Mouse (Mus musculus) gastrocnemius, adult 18-20 months (tissue): ENCODE results near the gene Rbfox2. TPM values are rescaled to one million over a fixed set of nuclear protein-coding genes. Genes with fewer than 3 reads are reported as not detected.
A peak's percentile ranks its signal among the peaks of the same experiment; 100 is the strongest.

Experiments
- DNase-seq: peaks from one replicate; pipeline ENCODE4 v3.0.0; 2021; ENCODE audit warnings: low spot score
- total RNA-seq, 2 experiments: library from RNA; stranded (reverse); gene quantifications; 2 replicates each; pipeline ENCODE4 v1.2.3; 2021

Gene Rbfox2
- total RNA-seq, 2 experiments from 2014 or later = 55.1 to 60.4 TPM

DNA sequence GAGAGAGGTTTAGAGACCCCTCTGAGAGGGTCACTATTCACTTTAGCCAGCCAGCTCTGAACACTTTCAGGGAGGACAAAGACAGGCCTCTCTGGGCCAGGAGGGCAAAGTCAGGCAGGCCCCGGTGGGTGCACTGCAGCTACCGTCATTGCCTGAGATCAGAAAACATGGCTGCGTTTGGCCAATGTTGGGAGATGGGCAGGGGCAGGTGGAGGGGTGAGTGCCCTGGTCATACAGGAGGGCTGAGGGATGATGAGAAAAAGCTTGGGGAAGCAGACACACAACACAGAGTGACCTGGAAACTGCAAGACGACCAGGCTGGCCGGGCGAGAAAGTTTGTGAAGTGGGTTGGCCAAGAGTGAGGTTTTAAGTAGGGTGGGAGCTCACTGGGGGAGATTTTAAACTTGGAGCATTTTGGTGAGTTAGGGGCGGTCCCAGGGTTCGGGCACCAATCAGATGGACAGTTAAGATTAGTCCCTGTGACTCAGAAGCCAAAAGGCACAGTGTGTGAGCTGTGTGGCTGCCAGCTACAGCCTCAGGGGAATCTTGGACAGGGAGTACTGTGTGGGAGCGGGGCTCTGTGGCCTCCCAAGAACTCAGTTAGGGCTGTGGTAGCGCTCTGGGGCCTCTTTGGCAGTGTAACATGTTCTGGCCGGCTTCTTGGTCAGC, 270.4 kb downstream of the Rbfox2 start:
- DNase-seq = peak; percentile 94

DNA sequence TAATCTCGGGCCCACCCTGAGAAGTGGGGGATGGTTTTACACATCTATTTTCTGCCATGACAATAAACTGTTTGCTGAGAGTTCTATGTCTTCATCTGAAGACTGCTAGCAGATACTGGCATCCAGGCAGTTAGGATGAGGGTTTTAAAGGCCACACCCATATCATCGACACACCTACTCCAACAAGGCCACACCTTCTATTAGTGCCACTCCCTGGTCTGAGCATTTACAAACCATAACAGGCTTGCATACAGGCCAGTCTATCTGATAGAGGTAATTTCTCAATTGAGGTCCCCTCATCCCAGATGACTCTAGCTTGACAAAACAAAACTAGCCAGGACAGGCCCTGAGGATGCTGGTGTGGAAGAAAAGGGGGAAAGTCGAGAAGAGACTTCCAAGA, 271.2 kb downstream of the Rbfox2 start:
- no peak for DNase-seq

DNA sequence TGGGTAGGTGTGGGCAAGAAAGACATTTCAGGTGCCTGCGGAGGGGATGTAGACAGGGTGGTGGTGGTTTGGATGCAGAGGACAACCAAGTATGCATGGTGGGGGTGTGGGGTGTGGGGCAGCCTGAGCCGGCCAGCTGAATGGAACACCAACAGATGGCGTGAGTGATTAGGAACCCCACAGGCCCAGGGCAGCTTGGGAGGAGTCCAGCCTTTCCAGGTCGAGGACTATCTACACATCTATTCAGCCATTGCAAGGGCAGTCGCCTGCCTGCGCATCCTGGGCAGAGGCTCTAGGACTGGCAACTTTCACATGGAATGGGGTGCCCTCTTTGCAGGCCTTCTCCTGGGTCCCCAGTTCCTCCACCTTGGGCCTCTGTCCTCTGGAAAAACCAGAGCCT, 272.3 kb downstream of the Rbfox2 start:
- no peak for DNase-seq

DNA sequence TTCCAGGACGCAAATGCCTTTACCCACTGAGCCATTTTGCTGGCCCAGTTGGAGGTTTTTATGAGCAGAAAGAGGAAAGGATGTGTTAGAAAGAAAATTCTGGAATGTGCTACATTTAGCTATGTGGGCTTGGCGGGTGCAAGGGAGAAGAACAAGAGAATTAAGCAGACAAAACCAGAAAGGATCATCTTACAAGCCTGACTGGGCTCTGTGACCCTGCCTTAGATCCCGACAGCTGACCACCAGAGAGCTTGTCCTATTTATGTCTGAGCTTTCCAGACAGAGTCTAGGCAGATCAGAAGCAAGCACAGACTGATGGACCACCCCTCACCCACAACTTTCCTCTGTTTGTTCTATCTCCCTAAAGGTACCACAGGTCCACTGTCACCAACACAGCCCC, 275.5 kb downstream of the Rbfox2 start:
- no peak for DNase-seq

DNA sequence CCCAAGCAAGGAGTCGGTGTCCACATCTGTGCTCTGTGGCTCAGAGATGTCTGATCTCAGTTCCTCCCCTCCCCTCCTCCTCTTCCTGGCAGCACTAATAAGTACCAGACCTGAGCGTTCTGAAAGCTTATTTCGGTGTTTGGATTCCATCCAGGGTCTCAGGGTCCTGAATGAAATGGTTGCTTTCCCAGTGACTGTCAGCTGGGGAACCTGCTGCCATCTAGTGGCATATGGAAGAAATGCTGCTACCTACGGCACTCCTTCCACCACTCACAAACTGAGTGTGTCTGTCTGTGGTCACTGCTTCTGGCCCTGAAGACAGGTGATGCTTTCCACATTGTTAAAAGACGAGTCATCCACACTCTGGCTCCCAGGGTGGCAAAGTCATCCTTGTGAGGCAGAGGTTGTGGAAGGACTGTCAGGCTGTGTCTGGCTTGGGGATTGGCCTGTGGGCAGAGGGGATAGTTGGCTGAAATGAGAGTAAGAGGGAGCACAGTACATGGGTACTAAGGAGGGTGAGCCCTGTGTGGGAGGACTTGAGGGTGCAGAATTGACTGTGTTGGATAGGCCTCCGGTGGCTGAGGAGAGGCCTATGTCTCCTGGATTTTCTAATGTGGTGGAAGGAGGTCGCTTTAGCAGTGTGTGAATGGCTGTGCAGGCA, 277.3 kb downstream of the Rbfox2 start:
- DNase-seq = peak; percentile 88

Other genes starting within 250 kb of the Rbfox2 start
- 1 to 10 TPM in 1 of 2 experiments, under 1 TPM in 1; 0.76 to 1.1 TPM for gene Apol7a, start 92.1 kb upstream of the Rbfox2 start, total RNA-seq
- gene Apol9a, start 104.1 kb upstream of the Rbfox2 start, total RNA-seq = not detected
- gene Apol7b, start 140.5 kb upstream of the Rbfox2 start, total RNA-seq = under 1 TPM in 1 of 2 experiments, not detected in 1; 0.16 TPM
- not detected for gene Apol10a, start 170.0 kb upstream of the Rbfox2 start, total RNA-seq
- gene Apol11a, start 201.3 kb upstream of the Rbfox2 start, total RNA-seq = not detected
- not detected for gene Apol7c, start 226.3 kb upstream of the Rbfox2 start, total RNA-seq